Mouse (Mus musculus) thymus, adult 2 months (tissue): ENCODE data around the gene Arfip2. TPM values are rescaled to one million over a fixed set of nuclear protein-coding genes. Genes with fewer than 3 reads are reported as not detected.

Experiments used
- DNase-seq: peaks from one replicate; pipeline ENCODE4 v3.0.0; 2021
- H3K27ac ChIP-seq: fragments of 200-500 bp; 2 replicates; pipeline ENCODE4 v1.5.1; 2012; ENCODE audit warnings: low read length, control low read depth; ENCODE audit not compliant: control insufficient read depth, insufficient read depth
- H3K27me3 ChIP-seq: fragments of 200-500 bp; 2 replicates; pipeline ENCODE4 v1.6.1; 2012; ENCODE audit warnings: mild to moderate bottlenecking, low read length, moderate library complexity, mixed read lengths; ENCODE audit not compliant: control insufficient read depth, insufficient read depth
- H3K36me3 ChIP-seq: fragments of 200-500 bp; 2 replicates; pipeline ENCODE4 v1.6.1; 2012; ENCODE audit warnings: mild to moderate bottlenecking, low read length, moderate library complexity; ENCODE audit not compliant: control insufficient read depth, insufficient read depth
- H3K4me1 ChIP-seq: fragments of 200-500 bp; replicated peaks from 2 replicates; pipeline ENCODE4 v1.6.1; 2012; ENCODE audit warnings: low read length; ENCODE audit not compliant: control insufficient read depth, insufficient read depth
- H3K4me3 ChIP-seq: fragments of 200-500 bp; 2 replicates; pipeline ENCODE4 v1.5.1; 2012; ENCODE audit warnings: mild to moderate bottlenecking, low read length, control low read depth, moderate library complexity; ENCODE audit not compliant: control insufficient read depth, insufficient read depth
- CTCF ChIP-seq: fragments of 200-500 bp; IDR thresholded peaks from 2 replicates; pipeline ENCODE4 v1.5.1; 2012; ENCODE audit warnings: mild to moderate bottlenecking, control low read depth, low read length, moderate library complexity, borderline replicate concordance; ENCODE audit not compliant: control insufficient read depth, poor library complexity, insufficient read depth; ENCODE audit errors: extremely low read depth
- POLR2A ChIP-seq: fragments of 200-500 bp; IDR thresholded peaks from 2 replicates; pipeline ENCODE4 v1.6.1; 2012; ENCODE audit warnings: mild to moderate bottlenecking, low read length, control low read depth, moderate library complexity; ENCODE audit not compliant: control insufficient read depth, poor library complexity, insufficient read depth; ENCODE audit errors: extremely low read depth
- WGBS: fragments of 180-500 bp; shearing (Covaris S2); methylation state at CpG from one replicate; pipeline ENCODE4 v1.1.7; 2018; 5-methylcytosine and 5-hydroxymethylcytosine counted together
- polyA plus RNA-seq: library from polyadenylated mRNA; depleted of rRNA; stranded (reverse); fragments of >200 nt; gene quantifications from 2 replicates; pipeline ENCODE4 v1.2.3, GENCODE M21; 2012

The Arfip2 gene
- polyA plus RNA-seq, 1 experiment = 53.6 TPM

DNA sequence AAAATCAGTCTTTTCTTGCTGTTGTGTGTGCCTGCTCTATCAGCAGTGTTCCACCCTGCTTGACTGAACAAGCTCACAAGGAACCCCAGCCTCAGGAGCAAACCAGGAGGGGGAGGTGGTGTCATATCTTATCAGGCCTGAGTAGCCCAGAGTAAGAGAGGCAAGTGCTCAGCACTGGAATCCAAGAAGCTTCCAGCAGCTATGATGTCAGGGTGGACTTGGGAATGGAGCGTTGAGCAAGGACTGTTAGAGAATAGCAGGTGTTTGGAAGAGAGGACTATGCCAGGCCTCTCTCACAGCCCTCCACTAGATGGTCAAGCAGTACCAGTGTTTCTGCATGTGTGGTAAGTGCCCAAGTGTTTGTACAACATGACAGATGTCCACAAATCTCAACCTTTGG, 24.5 kb downstream of the Arfip2 start:
- H3K36me3 ChIP-seq = no peaks in the 10 kb centered on the region
- no peaks in the 10 kb centered on the region for H3K27me3 ChIP-seq
- 86% methylated on average over 1 of the region's 1 CpGs for WGBS
- TF ChIP-seq POLR2A (no peak), CTCF (no peak)
- H3K4me1 ChIP-seq = 0 out of 2 replicates have a peak, but pooled peaks cover 2% of the 10 kb centered on the region
- H3K27ac ChIP-seq = no peak overlapping the region
- no peak overlapping the region for H3K4me3 ChIP-seq
- no peak for DNase-seq

DNA sequence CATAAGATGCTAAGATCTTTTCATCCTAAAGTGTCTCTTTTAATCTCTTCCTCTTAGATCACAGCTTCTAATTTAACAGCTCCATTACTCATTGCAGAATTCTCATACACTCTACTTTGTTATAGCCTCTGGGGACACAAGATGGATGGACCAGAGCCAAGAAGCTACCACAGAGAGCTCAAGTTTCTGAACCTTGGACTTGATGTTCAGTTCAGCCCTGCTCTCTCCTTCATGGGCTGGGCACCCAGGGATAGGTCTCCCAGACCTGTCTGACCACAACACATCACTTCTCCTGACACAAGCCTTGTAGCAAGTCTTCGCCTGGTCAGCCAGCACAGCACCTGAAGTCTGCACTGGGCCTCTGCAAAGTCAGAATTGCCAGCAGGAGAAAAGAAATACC, 25.8 kb downstream of the Arfip2 start:
- no peak for DNase-seq
- no peaks in the 10 kb centered on the region for H3K27me3 ChIP-seq
- no peak overlapping the region for H3K4me3 ChIP-seq
- TF ChIP-seq CTCF (no peak), POLR2A (no peak)
- H3K36me3 ChIP-seq = no peaks in the 10 kb centered on the region
- 0 out of 2 replicates have a peak, but pooled peaks cover 2% of the 10 kb centered on the region for H3K4me1 ChIP-seq
- 90% methylated on average over 1 of the region's 1 CpGs for WGBS
- no peak overlapping the region for H3K27ac ChIP-seq

DNA sequence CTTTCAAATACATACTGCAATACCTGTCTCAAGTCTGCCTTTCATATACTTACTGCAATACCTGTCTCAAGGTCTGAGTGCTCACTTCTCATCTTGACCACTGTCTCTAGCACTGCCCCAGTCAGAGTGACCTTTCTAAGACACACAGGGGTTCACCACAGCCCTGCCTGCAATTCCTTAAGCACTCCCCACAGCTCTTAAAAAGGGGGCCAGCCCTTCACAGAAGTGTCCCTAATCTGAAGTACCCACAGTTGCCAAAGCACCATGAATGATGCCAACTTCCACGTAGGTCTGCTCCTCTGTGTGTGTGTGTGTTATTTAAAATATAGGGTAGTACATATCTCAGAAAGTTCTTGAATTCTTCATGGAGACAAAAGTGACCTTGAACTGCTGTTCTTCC, 28.4 kb downstream of the Arfip2 start:
- H3K4me1 ChIP-seq = 0 out of 2 replicates have a peak, but pooled peaks cover 2% of the 10 kb centered on the region
- 94% methylated on average over 1 of the region's 1 CpGs for WGBS
- no peaks in the 10 kb centered on the region for H3K27me3 ChIP-seq
- H3K27ac ChIP-seq = no peak overlapping the region
- H3K4me3 ChIP-seq = no peak overlapping the region
- no peak for DNase-seq
- no peaks in the 10 kb centered on the region for H3K36me3 ChIP-seq
- TF ChIP-seq CTCF (no peak), POLR2A (no peak)

DNA sequence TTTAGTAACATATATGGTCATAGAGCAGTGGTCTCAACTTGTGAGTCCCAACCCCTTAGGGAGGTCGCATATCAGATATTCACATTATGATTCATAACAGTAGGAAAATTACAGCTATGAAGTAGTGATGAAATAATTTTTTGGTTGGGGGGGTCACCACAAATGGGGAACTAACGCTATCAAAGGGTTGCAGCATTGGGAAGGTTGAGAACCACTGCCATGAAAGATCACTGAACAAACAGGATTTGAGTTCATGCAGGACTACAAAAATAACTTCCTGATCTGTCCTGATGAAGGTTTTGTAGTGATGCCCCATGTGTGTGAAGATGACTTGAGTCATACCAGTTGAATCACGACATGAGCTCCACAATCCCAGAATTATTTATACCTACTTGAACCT, 31.7 kb downstream of the Arfip2 start:
- no peaks in the 10 kb centered on the region for H3K4me1 ChIP-seq
- no peak overlapping the region for H3K27ac ChIP-seq
- WGBS = 60% methylated on average over 3 of the region's 3 CpGs
- H3K27me3 ChIP-seq = no peaks in the 10 kb centered on the region
- no peak for DNase-seq
- H3K36me3 ChIP-seq = no peaks in the 10 kb centered on the region
- TF ChIP-seq CTCF (no peak), POLR2A (no peak)
- no peak overlapping the region for H3K4me3 ChIP-seq

DNA sequence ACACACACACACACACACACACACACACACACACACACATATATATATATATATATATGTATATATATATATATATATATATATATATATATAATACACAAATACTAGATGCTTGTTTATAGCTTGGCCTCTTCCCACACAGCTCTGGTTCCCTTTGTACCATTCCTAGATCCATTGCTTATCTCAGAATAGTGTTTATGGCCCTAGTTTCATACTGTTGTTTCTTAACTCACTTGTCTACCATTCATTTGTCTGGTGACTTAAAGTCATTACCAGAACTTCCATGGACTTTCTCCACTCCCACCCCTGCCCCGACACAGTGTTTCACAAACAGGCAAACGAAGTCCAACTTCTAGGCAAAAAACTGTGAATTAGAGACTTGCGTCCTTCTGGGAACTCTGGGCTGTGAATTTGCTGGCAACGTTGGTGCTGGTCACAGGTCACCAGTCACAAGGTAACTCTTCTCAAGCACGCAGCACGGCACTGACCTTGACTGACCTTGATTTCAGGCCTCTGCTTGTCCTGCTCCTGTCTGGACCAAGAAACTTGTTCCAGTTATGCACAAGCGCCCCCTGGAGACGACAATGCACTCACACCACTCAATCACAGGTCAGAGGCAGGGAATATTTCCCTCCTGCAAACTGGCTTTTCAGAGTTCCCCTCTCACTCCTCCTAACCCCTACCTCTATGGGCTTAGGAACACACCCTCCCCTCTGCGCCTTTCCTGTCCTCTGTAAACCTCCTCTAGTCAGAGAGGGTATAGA, 37.2 kb downstream of the Arfip2 start:
- Histone ChIP-seq H3K27me3 (no peaks in the 10 kb centered on the region), H3K4me1 (no peaks in the 10 kb centered on the region), H3K27ac (no peak overlapping the region), H3K4me3 (no peak overlapping the region), H3K36me3 (no peaks in the 10 kb centered on the region)
- TF ChIP-seq POLR2A (no peak), CTCF (0 out of 2 replicates have a peak, but pooled peaks have one; percentile 34)
- DNase-seq = peak; percentile 35
- 46% methylated on average over 9 of the region's 9 CpGs for WGBS

DNA sequence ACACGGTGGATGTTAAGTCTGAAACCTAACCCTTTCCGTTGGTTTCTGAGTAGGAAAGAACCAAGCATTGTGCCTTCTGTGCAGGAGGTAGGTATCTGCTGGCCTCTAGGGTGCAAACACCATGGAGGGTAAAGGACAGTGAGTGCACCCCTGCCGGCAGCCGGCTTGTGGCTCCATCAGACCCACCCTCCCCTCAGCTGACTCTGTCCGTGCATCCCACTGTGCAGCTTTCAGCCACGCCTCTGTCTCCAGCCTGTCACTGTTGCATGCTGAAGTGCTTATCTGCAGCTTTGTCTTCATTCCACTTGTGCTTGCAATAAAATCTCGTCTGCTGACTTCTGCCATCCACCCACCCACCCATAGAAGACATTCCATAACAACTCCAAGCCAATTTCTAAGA, 50.1 kb downstream of the Arfip2 start:
- H3K36me3 ChIP-seq = no peaks in the 10 kb centered on the region
- DNase-seq = no peak
- no peak overlapping the region for H3K4me3 ChIP-seq
- TF ChIP-seq POLR2A (no peak), CTCF (no peak)
- H3K4me1 ChIP-seq = no peaks in the 10 kb centered on the region
- WGBS = 93% methylated on average over 7 of the region's 7 CpGs
- H3K27ac ChIP-seq = no peak overlapping the region
- H3K27me3 ChIP-seq = no peaks in the 10 kb centered on the region
